Mouse (Mus musculus): ENCODE results near the gene Olfr743.
"Not testable (repeated sequence)": the region's sequence is repeated elsewhere in the genome, so short reads cannot be mapped to it uniquely, and the experiment has no call there.

Gene Olfr743

DNA sequence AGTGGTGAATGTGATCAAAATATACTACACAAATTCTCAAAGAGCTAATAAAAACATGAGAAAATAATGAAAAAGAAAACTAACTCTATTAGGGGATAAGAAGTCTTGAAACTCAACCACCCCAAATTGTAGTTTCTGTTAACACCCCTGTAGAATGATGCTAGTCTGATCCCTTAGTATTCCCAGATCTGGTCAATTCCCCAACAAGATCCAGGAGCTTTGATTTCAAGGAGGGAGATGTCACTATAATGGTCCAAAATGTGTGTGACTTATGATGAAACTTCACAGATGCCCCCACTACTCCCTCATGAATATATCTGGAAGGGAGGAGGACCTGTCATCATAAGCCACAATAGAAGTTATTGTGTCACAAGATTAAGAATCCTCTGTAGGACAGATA is at the start of gene Olfr743:
Gene Olfr743 (plus strand): TSS at position 301 of the 400 bp plus-strand sequence.
- no peak for TF ChIP-seq CTCF (conservative IDR thresholded peaks at IDR 0.05; ENCODE audit: low read length)
- H3K27me3 ChIP-seq (ENCODE audit: insufficient read depth, low read length): no peaks in the 10 kb centered on the region
- no peaks in the 10 kb centered on the region for H3K4me1 ChIP-seq (replicated peaks; ENCODE audit: low read depth, low read length)
- H3K36me3 ChIP-seq (ENCODE audit: insufficient read depth, low read length): no peaks in the 10 kb centered on the region
- H3K9me3 ChIP-seq (ENCODE audit: low read length): no peaks in the 10 kb centered on the region
- H3K4me3 ChIP-seq (replicated peaks; ENCODE audit: low read length): no peak within 1 kb of the TSS

DNA sequence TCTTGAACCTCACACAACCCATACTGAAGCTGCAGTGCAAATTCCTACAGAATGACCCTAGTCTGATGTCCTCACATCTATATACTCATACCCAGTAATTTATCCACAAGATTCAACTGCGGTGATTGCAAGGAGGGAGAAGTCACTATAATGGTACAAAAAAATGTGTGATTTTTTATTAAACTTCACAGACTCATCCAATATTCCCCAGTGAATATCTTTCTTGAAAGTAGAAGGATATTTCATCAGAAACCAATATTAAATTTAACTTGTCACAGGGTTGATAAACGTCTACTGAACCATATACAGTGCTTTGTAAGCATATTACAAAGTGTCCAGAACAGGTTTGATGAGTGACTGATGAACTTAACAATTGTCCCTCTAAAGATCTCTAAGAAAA is 49.2 kb upstream of the Olfr743 start, which contains the start of gene Olfr741:
Gene Olfr741 (plus strand): TSS at position 301 of the 400 bp plus-strand sequence.
- Histone ChIP-seq H3K9me3 (ENCODE audit: low read length) (no peaks in the 10 kb centered on the region), H3K4me3 (replicated peaks; ENCODE audit: low read length) (no peak within 1 kb of the TSS), H3K27me3 (ENCODE audit: insufficient read depth, low read length) (no peaks in the 10 kb centered on the region), H3K36me3 (ENCODE audit: insufficient read depth, low read length) (no peaks in the 10 kb centered on the region), H3K4me1 (replicated peaks; ENCODE audit: low read depth, low read length) (no peaks in the 10 kb centered on the region)
- TF ChIP-seq POU5F1 (IDR thresholded peaks at IDR 0.05; ENCODE audit: borderline replicate concordance, low read length): no peak
- TF ChIP-seq CTCF (conservative IDR thresholded peaks at IDR 0.05; ENCODE audit: low read length): no peak
- TF ChIP-seq NANOG (IDR thresholded peaks at IDR 0.05; ENCODE audit: borderline replicate concordance, low read length): no peak

DNA sequence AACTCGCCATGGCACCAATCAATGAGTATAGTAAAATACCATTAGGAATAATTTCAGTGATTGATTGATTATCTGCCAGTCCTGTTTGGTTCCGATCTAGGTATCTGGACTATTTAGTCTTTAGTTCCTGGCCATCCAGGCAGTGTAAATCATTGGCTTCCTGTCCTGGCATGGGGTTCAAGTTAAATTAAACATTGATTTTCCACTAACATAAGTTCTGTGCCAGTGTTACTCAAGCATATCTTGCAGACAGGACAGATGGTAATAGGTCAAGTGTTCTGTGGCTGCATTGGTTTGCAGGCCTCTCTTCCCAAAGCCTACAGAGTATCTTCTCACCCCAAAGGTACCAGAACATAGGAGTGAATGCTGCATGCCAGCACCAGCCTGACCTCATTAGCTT is 43.2 kb upstream of the Olfr743 start:
- H3K9me3 ChIP-seq (ENCODE audit: low read length): no peaks in the 10 kb centered on the region
- H3K36me3 ChIP-seq (ENCODE audit: insufficient read depth, low read length): no peaks in the 10 kb centered on the region
- H3K4me3 ChIP-seq (replicated peaks; ENCODE audit: low read length): no peak overlapping the region
- no peaks in the 10 kb centered on the region for H3K27me3 ChIP-seq (ENCODE audit: insufficient read depth, low read length)
- TF ChIP-seq POU5F1 (IDR thresholded peaks at IDR 0.05; ENCODE audit: borderline replicate concordance, low read length) (no peak), CTCF (conservative IDR thresholded peaks at IDR 0.05; ENCODE audit: low read length) (no peak), NANOG (IDR thresholded peaks at IDR 0.05; ENCODE audit: borderline replicate concordance, low read length) (no peak)
- H3K4me1 ChIP-seq (replicated peaks; ENCODE audit: low read depth, low read length): no peaks in the 10 kb centered on the region

DNA sequence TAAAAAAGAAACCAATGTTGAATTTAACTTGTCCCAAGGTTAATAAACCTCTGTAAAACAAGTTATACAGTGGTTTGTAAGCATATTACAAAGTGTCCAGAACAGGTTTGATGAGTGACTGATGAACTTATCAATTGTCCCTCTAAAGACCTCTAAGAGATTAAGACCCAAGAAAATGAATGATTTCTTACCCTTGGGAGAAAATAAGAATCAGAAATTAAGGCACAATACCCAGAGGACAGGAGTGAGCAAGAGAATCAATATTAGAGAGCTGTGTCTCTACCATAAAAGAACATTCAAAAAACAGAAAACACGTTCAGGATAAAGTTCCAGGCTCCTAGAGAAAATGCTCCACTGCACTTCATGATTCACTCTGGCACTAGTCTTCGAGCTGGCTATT is 18.3 kb upstream of the Olfr743 start, which contains the start of gene Olfr742:
Gene Olfr742 (plus strand): TSS at position 301 of the 400 bp plus-strand sequence.
- Histone ChIP-seq H3K4me1 (replicated peaks; ENCODE audit: low read depth, low read length) (no peaks in the 10 kb centered on the region), H3K27me3 (ENCODE audit: insufficient read depth, low read length) (no peaks in the 10 kb centered on the region), H3K9me3 (ENCODE audit: low read length) (no peaks in the 10 kb centered on the region), H3K36me3 (ENCODE audit: insufficient read depth, low read length) (no peaks in the 10 kb centered on the region), H3K4me3 (replicated peaks; ENCODE audit: low read length) (no peak within 1 kb of the TSS)
- no peak for TF ChIP-seq NANOG (IDR thresholded peaks at IDR 0.05; ENCODE audit: borderline replicate concordance, low read length)
- no peak for TF ChIP-seq POU5F1 (IDR thresholded peaks at IDR 0.05; ENCODE audit: borderline replicate concordance, low read length)
- no peak for TF ChIP-seq CTCF (conservative IDR thresholded peaks at IDR 0.05; ENCODE audit: low read length)

DNA sequence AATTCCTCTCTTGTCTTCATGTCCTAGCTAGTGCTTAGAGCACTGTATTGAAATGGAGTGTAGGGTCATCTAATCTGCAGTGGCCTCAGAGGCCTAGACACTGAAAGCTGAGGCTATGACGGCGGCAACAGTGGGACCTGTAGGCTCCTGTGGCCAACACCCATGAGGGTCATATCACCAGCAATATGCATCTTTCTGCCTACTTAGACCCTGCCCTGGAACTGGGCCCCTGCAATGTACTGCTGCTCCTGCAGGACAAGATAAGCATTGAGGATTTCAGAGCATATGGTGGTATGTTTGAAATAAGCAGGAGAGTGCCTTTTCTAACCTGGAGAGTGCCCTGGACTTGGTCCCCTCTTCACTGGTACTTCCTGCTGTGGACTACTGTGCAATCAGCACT is 31.1 kb downstream of the Olfr743 start:
- H3K36me3 ChIP-seq (ENCODE audit: insufficient read depth, low read length): no peaks in the 10 kb centered on the region
- no peaks in the 10 kb centered on the region for H3K9me3 ChIP-seq (ENCODE audit: low read length)
- H3K4me1 ChIP-seq (replicated peaks; ENCODE audit: low read depth, low read length): no peaks in the 10 kb centered on the region
- H3K27me3 ChIP-seq (ENCODE audit: insufficient read depth, low read length): no peaks in the 10 kb centered on the region
- TF ChIP-seq CTCF (conservative IDR thresholded peaks at IDR 0.05; ENCODE audit: low read length) (no peak), POU5F1 (IDR thresholded peaks at IDR 0.05; ENCODE audit: borderline replicate concordance, low read length) (no peak), NANOG (IDR thresholded peaks at IDR 0.05; ENCODE audit: borderline replicate concordance, low read length) (no peak)
- H3K4me3 ChIP-seq (replicated peaks; ENCODE audit: low read length): no peak overlapping the region

DNA sequence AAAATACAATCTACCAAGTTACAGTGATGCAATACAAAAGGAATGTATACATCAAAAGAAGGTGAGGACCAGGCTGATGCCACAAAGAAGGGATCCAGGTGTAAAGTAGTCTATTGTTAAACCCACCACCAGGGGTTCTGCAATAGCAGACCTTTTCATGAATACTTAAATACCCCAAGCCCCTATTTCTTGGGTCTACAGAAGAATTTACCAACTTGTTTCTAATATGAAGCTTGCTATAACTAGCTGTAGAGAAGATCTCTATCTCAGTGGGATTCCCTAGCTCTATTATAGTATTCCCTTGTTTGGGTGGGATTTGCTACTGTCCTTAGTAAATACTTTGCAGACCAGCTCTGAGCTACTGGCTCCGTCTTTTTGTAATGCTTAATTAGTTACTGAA is 51.4 kb downstream of the Olfr743 start:
- H3K9me3 ChIP-seq (ENCODE audit: low read length): peaks cover 19% of the 10 kb centered on the region
- not testable (repeated sequence) for H3K4me3 ChIP-seq (replicated peaks; ENCODE audit: low read length); H3K4me1 ChIP-seq (replicated peaks; ENCODE audit: low read depth, low read length); H3K27me3 ChIP-seq (ENCODE audit: insufficient read depth, low read length); H3K36me3 ChIP-seq (ENCODE audit: insufficient read depth, low read length)

All from E14TG2a.4 (cell line).